Mouse (Mus musculus) T-helper 17 cell (primary cell): Measurements from ENCODE around the gene Cadm3.

Source experiments
- in situ Hi-C, 2 experiments: fragments of 300-600 bp; cut with MboI, MseI; formaldehyde crosslinking; loops; 1 replicate in 1 of 2; 2 replicates in 1 of 2; pipeline ENCODE4 v1.15.1; 2025; ENCODE audit warnings: high pct_unique_total_duplicates in 2 of 2

Cadm3 gene

DNA sequence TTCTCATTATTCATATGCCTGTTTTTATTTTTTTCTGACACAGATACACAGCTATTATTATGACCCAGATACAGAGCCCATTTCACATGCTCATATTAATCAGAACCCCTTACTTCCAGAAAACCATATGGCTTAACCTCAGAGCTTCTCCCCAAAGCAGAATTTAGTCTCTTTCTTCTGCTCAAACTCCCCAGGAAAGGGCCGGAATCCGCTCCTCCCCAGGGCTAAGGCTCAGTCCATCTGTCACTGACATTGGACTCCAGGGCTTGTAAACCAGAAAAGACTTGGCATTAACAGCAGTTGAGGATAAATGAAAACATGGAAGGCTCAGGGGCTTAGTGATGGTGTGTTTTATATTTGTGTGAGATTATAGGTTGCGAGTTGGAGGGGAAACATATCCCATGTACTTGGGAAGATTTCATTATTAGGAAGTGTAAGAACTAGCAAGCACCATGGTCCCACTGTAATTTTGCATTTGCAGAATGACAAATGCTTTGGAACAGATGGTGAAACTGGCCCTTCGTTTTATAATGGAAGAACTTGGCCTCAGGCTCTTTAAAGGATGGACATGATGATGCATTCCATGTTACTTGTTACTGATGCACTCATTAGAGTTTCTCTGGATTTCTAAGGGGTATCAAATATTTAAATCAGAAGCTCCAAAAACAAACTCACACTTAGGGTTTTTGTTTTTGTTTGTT, 7.8 kb downstream of the Cadm3 start:
- in situ Hi-C loops: no loop called here

DNA sequence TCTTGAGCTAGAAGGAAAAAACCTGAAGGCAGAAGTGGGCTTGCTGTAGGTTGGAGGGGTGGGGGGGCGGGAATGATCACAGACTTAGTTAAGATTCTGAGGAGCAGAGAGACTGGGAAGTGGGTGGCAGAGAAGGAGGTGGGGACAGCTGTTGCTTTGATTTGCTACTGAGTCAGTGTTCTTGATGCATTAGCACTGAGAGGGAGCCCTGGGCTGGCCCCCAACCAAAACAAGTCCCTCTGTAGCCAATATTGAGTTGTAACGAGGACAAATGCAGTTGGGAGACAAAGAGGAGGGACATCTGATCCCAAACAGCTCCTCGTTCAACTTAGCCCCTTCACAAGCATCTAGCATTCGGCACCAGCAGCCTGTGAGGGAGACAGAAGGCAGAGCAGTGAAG, 9.7 kb downstream of the Cadm3 start:
- in situ Hi-C loops: no loop called here

DNA sequence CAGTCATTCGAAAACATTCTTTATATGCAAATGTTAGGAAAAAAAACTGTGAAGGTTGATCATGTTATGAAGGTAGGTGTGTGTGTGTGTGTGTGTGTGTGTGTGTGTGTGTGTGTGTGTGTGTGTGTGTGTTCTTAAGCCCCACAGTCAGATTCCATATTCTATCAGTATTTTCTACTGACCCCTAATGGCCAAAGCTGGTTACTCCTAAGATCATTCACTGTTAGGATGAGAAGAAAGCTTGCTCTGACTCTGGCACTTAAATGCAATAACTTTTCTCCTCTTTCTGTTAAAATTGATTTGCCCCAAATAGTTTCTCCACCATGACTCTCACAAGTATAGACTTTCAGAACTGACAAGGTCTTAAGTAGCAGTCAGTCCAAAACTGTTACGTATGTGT, 10.8 kb downstream of the Cadm3 start:
- in situ Hi-C loops: no loop called here

DNA sequence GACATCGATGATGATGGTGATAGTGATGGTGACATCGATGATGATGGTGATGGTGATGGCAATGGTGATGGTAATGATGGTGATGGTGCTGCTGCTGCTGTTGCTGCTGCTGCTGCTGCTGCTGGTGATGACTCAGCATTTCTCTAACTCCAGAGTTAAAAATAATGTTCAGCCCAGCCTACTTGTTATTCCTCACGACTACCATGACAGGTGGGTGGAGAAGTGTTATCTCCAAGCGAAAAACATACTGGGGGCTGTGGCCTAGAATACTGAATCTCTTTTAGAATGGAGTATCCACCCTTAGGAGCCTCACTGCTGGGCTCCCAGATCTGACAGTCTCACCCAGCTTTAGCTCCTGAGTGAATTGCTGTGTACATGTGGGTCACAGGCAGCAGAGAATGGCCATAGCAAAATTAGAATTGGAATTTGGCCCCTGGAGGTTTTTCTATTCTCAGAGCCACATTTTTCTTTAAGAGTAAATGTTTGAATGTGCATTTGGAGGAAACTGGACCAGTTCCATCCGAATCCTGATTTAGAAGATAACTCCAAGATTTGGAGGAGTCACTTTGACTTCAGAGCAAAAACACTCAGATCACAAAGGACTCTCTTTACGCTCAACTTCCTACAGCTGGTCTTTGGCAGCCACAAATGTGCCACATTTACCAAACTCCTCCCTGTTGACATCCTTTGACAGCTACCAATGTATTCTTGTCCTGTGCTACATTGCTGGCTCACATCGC, 12.2 kb downstream of the Cadm3 start:
- in situ Hi-C loops: no loop called here

DNA sequence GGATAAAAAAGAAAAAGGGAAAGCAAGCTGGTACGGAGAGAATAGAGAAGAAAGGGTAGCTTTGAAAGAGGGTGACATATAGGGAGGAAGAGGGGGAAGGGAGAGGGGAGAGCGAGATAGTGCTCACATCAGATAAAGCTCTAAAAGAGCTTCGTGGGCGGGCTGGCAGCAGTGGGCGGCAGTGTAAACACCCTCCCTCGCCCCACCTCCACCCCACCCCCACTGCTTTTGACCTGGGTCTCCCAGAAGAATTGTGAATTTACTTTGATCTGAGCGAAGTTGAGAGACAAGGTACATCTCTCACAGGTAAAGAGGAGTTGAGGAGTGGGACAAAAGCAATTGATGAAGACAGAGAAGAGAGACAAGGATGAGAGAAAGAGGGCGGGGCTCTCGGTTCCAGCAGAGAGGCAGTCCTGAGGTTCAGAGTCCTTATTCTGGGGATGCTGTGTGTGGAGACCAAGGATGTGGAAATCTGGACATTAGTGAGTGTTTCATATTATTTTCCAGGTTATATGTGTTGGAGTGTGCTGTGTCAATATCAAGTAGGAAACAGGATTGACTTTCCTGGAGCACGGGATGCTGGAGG, 17.0 kb downstream of the Cadm3 start, which contains the start of gene Aim2:
Gene Aim2 (plus strand): TSS at position 508 of the 586 bp plus-strand sequence.
- in situ Hi-C loops: no loop called here

DNA sequence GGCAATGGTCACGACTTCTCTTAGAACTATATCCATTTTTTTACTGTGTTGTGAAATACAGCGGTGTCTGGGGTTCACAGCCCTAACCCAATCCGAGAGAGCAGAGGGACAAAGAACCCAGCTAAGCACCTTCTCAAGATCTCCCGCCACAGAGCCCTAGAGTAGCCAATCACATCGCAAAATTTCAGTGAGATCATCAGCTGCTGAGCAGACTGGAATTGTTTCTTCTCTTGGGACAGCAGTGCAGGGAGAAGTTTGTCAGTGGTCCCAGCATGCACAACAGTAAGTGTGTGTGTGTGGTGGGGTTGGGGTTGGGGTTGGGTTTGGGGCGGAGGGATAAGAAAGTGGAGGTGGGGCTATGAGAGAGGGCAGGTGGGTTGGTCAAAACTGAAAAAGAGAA, 17.5 kb downstream of the Cadm3 start:
- in situ Hi-C loops: no loop called here

DNA sequence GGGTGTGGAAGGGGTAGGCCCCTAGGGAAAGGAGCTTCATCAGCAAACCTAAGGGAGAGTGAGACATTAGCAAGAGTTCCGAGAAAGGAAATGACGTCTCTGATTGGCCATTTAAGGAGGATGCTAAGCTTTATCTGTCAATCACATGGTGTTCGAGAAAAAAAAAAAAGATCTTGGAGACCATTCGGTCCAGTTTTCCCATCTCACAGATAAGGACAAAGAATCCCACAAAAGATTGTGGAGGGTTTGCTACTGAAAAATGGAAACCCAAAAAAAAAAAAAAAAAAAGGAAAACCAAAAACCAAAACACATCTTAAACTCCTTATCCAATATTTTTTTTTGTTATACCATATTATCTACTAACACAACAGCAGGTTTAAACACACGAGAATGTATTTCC, 18.3 kb downstream of the Cadm3 start:
- in situ Hi-C loops: no loop called here

DNA sequence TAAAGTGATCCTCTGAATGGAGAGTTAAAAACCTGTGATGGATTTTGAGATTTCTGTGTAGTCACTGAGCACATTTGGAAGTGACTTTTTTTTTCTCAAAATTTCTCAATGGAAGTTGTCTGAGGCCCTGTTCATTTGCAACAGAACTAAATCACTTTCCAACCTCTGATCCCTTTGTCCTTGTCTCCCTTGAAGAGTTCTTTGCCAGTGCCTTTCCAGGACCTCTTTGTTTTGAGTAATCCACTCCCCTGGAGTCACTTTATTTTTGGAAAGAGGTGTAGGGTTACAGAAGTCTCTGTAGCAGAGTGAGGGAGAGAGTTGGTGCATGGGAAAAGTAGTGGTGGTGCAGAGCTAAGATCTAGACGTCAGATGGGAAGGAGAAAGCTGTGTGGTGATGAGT, 19.0 kb downstream of the Cadm3 start:
- in situ Hi-C loops: no loop called here

DNA sequence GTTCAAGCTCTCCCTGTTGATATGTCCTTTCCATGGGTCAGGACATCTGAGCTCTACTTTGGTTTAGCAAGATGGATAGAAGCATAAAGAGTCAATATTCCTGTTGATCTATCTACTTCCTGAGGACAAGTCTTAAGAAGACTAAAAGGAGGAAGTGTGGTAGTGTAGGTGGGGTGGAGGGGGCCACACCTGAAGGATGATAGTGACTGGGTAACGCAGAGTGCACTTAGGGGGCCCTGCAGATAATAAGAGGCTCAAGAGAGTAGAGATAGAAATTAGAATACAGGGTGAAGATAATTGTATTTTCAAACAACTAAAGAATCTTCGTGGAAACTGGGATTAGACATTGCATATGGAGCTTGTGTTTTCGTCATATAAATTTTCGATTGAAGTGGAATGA, 22.4 kb downstream of the Cadm3 start:
- in situ Hi-C loops: no loop called here

DNA sequence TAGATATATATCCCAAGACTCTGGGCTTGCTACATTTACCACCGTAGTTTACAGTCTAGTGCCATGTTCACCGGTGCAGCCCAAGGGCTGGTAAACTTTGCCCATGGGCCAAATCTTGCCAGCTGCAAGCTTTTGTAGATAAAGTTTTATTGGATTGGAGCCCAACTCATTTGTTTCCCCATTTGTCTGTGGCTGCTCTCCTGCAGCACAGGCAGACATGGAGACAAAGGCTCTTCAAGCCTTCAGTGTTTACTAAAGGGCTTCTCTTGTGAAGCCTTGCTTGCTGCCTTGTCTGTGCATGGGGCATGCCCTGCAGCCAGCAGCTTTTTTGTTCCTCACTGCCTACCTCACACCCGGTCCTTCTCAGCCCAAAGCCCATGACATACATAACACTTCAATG, 23.6 kb downstream of the Cadm3 start:
- in situ Hi-C loops: loop anchor here in 1 of 2 experiments (5.0 kb wide), 1 partner anchor 48 kb away; no protein-coding TSS in a partner anchor

DNA sequence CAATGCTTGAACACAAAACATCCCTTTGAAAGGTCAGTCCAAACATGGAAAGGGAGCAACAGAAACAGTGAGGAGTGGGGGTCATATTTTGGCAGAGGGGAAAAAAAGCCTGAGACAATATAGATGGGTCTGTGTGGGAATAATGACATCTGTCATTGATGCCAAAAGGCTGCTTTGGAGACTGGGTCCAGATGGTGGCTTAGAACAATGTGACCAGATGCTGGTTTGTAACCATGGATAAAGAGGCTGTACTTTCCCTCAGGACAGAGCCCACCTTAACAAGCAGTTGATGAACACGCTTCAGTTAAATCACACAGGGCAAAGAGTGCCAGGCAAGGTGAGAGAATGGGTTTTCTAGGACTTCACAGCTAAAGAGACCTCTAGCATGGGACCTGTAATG, 25.1 kb downstream of the Cadm3 start:
- in situ Hi-C loops: loop anchor here in 1 of 2 experiments (5.0 kb wide), 1 partner anchor 50 kb away; no protein-coding TSS in a partner anchor

DNA sequence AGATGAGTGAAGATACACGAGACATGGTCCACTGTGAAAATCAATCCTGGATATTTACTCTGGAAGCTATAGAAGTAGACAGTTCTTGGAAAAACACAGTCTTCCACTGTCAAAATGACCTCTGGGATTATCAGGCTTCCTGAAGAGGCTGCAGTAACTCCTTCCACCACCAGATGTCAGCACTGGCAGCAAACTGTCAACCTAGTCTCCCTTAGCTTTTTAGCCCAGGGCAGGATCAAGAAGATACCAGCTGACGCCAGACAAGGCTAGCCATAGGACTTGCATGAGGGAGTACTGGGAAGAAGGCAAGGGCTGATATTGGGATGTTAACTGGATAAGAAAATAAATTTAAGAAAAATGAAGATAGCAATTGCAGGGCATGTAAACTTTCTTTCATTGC, 28.0 kb downstream of the Cadm3 start:
- in situ Hi-C loops: loop anchor here in 1 of 2 experiments (5.0 kb wide), 1 partner anchor 53 kb away; no protein-coding TSS in a partner anchor

DNA sequence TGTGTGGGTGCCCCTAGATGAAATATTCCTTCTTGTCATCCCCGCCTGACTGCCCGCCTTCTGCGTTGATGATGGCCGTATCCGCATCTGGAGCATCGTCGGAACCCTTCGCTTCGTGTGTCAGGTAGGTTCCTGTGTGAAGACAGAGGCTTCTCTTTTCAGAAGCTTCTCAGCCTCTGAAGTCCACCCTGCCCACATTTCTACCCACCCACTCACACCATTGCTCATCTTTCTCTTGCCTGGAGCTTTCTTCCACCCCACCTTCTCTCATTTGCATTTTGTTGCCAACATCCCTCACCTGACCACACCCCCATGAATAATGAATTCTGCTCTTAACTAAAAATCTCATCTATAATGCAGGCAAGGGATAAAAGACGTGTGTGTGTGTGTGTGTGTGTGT, 30.5 kb downstream of the Cadm3 start:
- in situ Hi-C loops: loop anchor here in 1 of 2 experiments (5.0 kb wide), 1 partner anchor 55 kb away; no protein-coding TSS in a partner anchor

DNA sequence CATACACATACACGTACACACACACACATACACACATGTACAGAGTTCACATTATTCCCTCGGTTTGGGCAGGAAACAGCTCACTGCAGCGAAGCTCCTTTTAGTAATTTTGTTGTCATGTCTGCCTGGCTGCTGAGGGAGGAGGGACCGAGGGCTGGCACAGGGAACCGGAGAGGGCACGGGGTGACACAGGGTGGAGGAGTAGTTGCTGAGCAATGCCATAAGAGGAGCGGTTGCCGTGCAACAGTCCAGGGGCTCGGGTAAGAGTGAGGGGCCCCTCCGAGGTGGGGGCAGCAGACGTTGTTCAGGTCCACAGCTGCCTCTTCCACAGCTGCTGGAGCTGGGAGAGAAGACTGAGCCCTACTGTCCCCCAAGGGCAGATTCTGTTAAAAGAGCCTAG, 31.6 kb downstream of the Cadm3 start:
- in situ Hi-C loops: loop anchor here in 1 of 2 experiments (5.0 kb wide), 1 partner anchor 56 kb away; no protein-coding TSS in a partner anchor

DNA sequence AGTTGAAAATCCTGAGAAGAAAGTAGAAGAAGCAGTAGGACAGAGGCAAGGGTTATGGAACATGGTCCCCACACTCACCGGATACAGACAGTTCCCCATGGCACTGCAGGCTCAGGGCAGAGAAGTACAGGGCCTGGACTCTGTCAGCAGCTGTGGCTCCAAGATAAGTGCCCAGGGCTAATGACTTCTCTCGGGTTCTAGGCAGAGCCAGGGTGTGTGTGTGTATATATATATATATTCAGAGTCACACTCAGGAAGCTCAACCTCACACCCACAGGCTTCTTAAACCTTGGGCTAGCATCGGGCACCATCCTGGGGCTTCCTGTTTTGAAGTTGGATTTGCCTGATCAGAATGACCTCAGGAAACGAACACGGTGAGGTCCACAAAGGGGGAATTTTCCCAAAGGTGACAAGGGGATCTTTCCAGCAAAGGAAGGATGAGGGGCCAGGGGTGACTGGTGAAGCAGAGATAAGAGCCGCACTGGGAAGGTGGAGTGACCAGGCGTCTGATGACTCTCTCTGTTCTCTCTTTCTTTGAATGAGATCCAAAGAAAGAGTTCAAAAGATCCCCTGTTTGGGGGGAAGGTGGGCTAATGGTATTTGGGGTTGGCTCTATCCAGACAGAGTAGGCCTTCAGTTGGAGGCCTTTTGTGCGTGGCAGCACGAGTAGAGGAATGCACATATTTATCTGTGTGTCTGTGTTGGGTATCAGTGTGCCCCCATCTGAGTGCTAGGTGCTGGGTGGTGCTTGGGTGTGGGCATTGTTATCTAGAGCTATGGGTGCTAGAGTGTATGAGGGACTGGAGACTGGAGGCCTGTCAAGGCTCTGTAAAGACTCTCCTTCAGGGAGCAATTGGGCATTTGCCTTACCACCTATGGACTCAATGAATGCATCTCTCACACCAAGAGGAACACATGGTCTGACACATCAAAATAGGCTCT, 33.9 kb downstream of the Cadm3 start, which contains the start of gene Ackr1:
Gene Ackr1 (minus strand): TSS at position 439 of the 942 bp plus-strand sequence.
- in situ Hi-C loops: no loop called here

DNA sequence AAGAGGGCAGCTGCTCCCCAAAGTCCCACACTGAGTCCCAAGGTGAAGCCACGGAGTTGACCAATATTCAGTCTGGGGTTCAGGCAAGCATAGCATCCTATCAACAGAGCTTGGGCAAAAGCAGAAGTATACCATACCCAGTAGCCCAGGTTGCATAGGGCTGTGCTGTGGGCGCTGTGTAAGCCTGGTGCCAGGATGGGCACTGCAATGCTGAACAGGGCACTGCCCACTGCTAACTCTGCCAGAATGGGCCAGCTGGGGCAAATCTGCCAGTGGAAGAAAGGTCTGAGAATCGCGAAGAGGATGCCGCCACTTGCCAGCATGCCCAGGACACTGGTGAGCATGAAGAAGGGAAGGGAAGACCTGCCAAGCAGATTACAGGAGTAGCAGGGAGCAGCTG, 35.1 kb downstream of the Cadm3 start:
- in situ Hi-C loops: no loop called here

DNA sequence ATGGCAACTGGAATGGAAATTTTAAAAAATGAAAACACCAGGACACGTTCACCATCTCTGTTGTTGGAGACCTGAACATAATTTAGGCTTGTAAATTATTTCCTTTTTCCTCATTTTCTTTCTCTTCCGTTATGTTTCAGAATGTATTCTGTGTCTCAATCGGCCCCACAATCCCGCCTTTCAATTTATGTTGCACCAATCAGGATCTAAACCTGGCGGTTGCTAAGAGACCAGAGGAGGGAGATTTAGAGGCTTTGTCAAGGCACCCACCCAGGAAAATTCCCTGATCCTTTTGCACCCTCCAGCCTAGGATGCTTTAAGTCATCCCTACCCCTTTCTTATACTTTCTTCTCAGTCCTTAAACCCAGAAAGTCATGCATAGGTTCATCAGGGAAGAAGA, 37.8 kb downstream of the Cadm3 start:
- in situ Hi-C loops: no loop called here

DNA sequence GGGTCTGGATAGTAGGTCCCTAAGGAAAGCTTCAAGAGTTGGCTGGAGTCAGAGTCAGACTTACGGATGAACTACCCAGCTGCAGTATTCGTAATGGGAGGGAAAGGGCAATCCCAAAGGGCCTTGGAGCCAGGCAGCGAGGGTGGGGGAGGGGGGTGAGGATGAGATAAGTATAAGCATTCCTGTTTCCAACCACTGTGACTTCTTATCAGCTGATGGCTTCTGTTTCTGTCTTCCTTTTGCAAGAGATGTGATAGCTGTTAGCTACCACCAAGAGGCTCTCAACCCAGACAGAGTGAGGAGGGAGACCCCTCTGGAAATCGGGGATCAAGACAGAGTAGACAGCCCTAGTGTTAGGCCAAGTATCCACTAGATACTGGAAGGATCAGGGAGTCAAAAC, 38.3 kb downstream of the Cadm3 start:
- in situ Hi-C loops: no loop called here

DNA sequence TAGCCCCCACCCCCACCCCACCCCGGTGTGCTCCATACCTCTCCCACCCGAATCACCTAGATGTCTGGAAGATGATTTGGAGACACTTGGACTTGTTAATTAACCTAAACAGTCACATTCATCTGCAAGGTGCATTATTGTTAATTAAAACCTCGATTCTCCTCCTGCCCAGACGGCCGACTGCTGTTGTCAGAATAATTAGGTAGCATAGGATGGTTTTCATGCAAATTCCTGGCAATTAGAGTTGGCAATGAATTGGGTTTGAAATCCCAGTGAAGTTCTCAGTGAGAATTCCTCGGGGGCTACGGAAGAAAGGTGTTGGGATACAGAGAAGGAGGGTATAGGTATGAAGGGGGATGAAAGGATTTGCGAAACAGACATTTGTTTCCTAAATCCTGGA, 39.0 kb downstream of the Cadm3 start:
- in situ Hi-C loops: no loop called here

DNA sequence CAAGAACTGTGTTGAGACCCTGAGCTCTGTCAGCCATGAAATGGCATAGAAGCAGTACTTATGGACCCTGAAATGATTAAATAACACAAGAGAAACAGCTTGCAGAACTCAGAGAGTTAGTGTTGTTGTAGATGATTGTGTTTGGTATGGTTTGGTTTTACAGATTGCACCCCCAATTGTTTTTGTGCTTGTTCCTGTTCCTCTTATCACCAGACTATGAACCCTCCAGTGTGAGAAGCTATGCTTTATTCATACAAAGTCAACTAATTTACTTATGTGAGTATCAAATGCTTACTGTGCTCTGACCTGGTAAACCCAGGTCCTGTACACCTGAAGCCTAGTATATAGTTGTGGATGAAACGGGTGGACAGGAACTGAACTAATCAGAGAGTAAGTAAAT, 40.9 kb downstream of the Cadm3 start:
- in situ Hi-C loops: no loop called here

DNA sequence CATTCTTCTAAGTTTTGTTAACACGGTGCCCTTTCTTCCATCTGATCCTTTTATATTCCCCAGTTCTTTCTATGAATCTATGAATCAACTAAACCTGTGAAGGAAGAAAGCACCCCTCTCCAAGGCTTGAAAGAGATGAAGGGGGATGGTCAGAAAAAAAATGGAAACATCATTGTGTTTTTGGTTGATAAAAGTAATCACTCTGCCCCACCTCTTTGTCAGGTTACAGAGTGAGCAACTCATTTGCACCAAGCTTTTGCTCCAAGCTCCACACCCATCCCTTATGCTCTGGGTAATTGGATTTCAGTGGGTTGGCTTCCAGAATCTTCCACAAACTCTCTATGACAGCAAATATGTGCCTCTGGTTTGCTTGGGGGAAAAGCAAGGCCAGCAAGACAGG, 42.1 kb downstream of the Cadm3 start:
- in situ Hi-C loops: no loop called here
